Mouse (Mus musculus) urinary bladder, postnatal 25 days (tissue): ENCODE results near the gene Yipf2.
"Not testable (repeated sequence)": the region's sequence is repeated elsewhere in the genome, so short reads cannot be mapped to it uniquely, and the experiment has no call there.

Source experiments
- DNase-seq: peaks from one replicate; pipeline ENCODE4 v3.0.0; 2022; ENCODE audit warnings: low spot score

Gene Yipf2

DNA sequence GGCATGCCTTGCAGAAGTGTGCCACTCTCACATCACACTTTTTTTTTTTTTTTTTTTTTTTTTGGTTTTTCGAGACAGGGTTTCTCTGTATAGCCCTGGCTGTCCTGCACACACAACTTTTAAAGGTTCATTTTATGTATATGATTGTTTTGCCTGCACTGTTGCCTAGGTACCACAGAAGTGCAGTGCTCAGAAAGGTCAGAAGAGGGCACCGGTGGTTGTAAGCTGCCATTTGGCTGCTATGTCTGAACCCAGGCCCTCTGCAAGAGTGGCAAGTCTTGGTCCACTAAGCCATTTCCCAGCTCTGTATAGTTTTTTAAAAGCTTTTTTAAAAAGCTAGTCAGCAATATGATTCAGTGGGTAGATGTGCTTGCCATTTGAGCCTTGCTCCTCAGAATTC, 5.6 kb upstream of the Yipf2 start:
- DNase-seq: no peak

DNA sequence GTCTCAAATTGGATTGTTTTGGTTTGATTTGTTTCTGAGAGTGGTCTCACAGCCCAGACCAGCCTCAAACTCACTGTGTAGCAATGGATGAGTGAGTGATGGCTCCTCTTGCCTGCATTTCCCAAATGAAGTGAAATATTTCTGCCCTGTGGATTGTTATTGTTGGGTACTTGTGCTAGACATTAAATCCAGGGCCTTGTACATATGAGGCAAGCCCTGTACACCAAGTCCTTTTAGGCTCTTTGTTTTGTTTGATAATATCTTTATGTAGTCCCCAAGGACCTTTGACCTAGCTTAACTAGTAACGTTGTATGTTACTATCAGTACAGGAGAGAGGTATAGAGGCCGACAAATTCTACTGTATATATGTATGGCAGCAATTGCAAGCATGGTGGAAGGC, 2.2 kb upstream of the Yipf2 start:
- DNase-seq: no peak

GRCm38 (mm10) chr9:21594350-21594749, 1.7 kb upstream of the Yipf2 start:
- not testable (repeated sequence) for DNase-seq

GRCm38 (mm10) chr9:21593122-21593721, 594 bp upstream of the Yipf2 start:
- DNase-seq: peak; percentile 31

DNA sequence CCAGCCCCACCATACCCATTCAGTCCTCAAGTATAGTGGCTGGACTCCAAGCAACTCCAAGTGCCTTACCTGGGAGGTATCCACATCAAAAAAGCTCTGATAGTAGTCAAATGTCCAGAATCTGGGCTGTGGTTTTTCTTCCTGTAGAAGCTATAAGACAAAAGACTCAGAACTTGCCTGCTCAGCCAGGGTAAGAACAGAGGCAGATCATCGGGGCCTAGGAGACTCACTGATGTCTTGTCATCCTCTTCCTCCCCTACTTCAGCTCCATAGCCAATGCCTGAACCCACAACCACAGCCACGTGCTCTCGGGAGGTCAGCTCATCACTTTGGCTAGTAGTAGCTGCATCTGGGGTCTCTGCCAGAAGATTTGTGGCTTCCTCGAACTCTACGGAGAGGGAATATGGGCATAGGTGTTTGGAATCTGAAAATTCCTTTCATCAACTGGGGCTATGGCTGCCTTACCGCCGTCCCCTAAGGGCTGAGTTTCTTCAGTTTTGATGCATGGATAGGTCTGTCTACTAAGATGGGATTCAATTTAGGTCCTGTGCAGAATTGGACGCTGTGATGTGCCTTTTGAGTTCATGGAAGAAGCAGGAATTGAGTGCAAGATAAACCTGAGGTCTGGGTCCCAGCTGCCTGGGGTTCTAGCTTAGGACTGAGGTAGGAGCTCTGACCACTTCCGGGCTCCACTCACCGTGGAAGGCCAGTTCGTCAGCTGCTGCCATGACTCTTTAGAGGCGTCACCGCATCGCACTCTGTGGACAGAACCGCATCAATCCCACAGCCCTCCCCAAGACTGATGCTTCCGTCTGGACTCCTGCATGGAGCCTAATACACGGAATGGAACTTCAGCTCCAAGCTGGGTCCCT, 561 bp downstream of the Yipf2 start:
- no peak for DNase-seq

DNA sequence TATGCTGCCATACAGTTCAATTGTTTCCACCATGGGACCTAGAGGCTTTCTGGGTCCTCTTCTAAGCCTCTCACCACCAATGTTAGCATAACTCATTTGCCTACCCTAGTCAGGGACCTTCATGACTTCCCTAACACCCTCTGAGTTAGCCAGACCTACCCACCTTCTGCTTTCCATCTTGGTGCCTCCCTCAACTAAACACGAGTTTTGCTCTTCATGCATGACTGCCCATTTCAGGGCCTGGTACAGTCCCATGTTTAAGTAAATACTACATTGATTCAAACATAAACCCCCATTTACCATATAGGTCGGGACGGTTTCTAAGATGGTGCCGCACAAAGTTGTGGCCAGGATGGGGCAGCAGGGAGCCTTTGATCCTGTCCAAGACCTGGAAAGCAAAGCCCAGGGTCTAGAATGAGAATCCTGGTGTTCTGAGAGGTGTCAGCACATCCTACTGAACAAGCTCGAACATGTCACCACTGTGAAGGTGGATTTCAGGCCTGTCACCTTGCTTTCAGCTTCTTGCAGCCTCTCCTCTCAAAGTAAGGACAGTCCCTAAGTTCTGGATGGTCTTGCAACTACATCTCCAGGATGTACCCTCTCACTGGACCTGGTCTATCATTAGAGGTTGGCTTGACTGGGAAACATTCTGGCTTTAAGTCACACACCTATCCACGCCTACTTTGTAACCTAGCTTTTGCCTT, 1.3 kb downstream of the Yipf2 start:
- DNase-seq: no peak

DNA sequence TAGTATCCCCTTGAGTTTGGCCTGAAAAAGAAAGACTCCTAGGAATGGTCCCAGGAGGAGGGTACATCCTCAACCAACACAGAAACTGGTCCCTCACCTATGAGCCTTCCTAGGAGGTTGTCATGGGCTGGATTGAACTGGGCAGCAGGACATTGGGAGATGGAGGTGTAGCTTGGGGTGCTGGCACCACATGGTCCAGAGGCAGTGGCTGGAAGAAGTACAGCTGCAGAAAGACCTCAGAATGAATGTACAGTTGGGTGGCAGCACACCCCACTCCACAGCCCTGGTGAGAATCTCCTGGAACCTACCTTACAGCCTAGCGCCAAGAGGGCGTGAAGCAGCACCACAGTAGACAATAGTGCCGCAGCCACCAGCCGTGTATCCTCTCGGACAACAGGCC, 3.1 kb downstream of the Yipf2 start:
- DNase-seq: no peak

- no peak for DNase-seq
Measured at GRCm38 (mm10) chr9:21588350-21588749, 4.3 kb downstream of the Yipf2 start.

DNA sequence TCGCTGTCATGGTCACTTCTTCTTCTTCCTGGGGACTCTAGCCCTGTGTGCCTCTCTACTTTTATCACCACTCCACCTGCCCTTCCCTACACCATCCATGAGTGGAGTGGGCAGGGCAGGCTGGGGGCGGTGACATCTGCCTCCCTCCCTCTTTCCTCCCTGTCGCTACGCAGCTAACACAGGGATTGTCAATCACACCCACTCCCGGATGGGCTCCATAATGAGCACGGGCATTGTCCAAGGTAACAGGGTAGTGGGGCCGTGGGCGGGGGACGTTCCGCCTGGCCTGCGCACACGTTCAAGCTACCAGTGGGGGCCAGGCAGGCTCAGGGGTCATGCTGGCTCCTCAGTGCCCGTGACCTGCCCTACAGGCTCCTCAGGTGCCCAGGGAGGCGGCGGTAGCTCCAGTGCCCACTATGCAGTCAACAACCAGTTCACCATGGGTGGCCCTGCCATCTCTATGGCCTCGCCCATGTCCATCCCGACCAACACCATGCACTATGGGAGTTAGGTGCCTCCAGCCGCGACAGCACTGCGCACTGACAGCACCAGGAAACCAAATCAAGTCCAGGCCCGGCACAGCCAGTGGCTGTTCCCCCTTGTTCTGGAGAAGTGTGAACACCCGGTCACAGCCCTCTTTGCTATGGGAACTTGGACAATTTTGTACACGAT, 4.8 kb downstream of the Yipf2 start:
- DNase-seq: no peak

GRCm38 (mm10) chr9:21585401-21585800, 7.2 kb downstream of the Yipf2 start:
- DNase-seq: no peak

DNA sequence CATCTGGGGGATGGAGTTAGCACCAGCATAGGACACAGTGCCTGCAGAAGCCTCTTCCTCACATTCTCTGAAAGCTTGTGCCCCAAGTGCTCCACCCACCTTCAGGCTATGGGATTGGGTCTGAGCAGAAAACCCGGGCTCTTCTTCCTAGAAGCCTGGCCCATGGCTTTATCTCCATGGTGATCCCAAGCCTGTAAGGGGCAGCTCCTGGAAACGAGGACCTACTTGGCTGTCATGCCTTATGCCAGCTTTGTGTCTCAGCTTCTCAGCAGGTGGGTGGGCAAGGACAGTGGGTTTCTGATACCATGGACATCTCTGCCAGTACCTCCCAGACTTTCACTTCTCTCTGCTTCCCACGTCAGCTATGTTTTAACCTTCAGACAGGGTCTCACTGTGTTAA, 14.4 kb downstream of the Yipf2 start:
- DNase-seq: no peak

GRCm38 (mm10) chr9:21576286-21576685, 16.3 kb downstream of the Yipf2 start:
- DNase-seq: no peak

- DNase-seq: no peak
Measured at GRCm38 (mm10) chr9:21575253-21575652, 17.4 kb downstream of the Yipf2 start.

DNA sequence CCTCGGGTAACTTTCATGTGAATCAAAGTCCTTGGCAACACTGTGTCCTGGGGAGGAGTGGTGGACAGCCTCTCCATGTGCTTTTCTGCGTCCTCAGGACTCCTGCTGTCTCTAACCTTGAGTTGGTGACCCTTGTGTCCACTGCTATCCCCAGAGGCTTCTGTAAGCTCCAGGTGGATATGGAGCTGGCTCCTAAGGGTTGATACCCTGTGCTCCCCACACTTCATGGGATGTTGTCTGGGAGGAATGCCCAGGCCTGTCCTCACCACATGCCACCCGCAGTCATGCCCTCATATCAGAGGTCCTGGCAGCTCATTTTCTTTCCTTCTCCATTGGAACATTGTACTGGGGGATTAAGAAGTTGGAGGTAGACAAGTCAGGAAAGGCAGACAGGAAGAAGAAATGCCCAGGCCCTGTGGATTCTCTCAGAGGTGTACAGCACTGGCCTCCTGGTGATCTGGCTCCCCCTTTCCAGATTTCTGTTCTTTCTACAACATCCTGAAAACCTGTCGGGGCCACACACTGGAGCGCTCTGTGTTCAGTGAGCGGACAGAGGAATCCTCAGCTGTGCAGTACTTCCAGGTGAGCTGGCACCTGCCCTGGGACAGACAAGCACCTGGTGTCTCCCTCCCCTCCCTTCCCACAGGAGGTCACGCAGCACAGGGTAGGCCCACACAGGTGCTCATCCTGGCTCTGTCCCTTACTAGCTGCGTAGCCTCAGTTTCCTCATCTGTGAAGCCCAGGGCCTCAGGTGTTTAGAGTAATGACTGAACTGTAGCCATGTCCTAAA, 18.4 kb downstream of the Yipf2 start:
- DNase-seq: no peak

- DNase-seq: no peak
Measured at GRCm38 (mm10) chr9:21568657-21569255, 23.9 kb downstream of the Yipf2 start.

GRCm38 (mm10) chr9:21567051-21567450, 25.6 kb downstream of the Yipf2 start:
- no peak for DNase-seq

GRCm38 (mm10) chr9:21566538-21566937, 26.1 kb downstream of the Yipf2 start:
- DNase-seq: no peak

DNA sequence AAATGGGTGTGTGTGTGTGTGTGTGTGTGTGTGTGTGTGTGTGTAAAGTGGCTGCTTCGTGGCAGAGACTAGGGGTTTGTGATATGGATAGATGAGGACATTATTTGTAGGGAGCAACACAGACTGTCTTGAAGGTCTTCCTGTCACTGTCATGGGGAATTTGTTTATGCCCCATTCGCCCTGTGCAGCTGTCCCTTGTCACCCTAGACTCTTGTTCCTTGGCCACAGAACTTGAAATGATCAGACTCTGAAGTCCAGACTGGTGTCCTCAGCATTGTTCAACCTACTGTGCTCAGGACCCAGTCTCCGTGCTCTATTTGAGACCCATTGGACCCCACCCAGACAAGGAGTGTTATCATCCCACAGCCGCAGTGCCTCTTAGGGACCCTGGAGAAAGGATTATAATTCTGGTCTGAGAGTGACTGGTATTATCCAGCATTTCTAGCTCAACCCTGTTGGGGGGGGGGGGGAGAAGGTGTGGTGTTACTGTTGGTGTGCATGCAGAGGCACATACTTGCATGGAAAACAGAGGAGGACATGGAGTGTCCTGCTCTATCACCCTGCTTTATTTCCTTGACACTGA, 27.5 kb downstream of the Yipf2 start:
- no peak for DNase-seq

DNA sequence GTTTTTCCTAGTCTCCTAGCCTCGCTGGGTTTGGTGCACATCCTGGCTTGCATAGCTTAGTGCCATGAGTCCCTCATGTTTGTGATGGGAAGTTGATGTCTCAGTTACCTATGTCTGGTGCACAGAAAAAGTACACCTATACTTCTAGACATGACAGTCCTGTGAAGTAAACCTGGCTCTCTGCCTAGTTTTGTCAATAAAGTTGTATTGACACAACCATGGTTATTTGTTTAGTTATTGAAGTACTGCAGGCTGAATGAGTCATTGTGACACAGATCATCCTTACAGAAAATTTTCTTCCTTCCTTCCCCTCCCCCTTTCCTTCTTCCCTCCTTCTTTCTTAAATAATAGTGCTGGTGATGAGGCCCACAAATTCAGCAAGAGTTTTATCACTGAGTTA, 28.2 kb downstream of the Yipf2 start:
- DNase-seq: no peak

- DNase-seq: no peak
Measured at GRCm38 (mm10) chr9:21559151-21559550, 33.5 kb downstream of the Yipf2 start.

GRCm38 (mm10) chr9:21558366-21558765, 34.3 kb downstream of the Yipf2 start:
- DNase-seq: no peak
